Mouse (Mus musculus): ENCODE measurements at regions not wholly inside any gene's neighbourhood (a gene's known extent, or its start where the extent isn't known, plus 50 kb on each side); places are given as distances from the start of the nearest gene placed in this dataset.

DNA sequence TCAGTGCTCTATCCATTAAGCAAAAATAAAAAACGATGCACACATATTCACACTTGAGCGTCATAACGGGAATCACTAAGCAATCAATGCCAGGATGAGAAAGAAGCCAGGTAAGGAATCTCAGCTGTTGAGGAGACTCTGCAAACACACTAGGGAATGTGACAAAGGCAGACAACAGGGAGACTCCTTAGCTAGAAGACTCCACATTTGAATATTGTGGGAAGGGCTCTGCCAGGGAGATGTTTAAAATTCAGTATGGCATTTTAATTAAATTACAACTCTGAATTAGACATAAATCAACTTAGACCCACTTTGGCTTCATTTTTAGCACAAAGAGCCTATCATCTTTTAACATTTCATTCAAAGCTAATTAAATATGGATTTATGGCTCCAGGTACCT, 327.9 kb downstream of the Klf6 start:
- Histone ChIP-seq H3K9ac (no peak overlapping the region), H3K4me2 (no peak overlapping the region), H3K27ac (replicated peaks) (no peak overlapping the region), H3K27me3 (no peaks in the 10 kb centered on the region), H3K4me3 (replicated peaks) (no peak overlapping the region), H3K4me1 (replicated peaks) (no peaks in the 10 kb centered on the region), H3K9me3 (replicated peaks) (no peaks in the 10 kb centered on the region), H3K36me3 (replicated peaks) (no peaks in the 10 kb centered on the region)
- no peak for ATAC-seq (ENCODE audit: insufficient read depth)
- WGBS (ENCODE audit: insufficient replicate concordance) = 72% methylated on average over 3 of the region's 3 CpGs

DNA sequence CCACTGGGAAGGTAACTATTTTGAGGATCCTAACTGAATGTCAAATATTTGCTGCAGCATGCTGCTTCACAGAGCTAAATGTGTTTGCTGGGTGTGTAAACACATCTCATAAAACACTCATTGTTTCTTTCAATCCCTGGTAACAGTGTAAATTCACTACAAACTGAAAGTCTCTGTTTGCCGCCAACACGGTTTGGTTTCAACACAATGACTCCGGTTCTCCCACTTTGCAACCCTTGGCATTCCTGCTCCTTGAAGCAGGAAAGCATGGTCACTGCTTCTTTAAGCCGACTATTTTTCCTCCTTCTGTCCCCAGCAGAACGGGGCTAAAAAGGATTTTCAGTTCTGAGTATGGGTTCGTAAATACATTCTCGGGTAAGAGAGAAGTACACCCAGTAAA, 328.3 kb downstream of the Klf6 start:
- no peak overlapping the region for H3K4me2 ChIP-seq
- WGBS (ENCODE audit: insufficient replicate concordance) = 36% methylated on average over 7 of the region's 7 CpGs
- H3K36me3 ChIP-seq (replicated peaks) = no peaks in the 10 kb centered on the region

DNA sequence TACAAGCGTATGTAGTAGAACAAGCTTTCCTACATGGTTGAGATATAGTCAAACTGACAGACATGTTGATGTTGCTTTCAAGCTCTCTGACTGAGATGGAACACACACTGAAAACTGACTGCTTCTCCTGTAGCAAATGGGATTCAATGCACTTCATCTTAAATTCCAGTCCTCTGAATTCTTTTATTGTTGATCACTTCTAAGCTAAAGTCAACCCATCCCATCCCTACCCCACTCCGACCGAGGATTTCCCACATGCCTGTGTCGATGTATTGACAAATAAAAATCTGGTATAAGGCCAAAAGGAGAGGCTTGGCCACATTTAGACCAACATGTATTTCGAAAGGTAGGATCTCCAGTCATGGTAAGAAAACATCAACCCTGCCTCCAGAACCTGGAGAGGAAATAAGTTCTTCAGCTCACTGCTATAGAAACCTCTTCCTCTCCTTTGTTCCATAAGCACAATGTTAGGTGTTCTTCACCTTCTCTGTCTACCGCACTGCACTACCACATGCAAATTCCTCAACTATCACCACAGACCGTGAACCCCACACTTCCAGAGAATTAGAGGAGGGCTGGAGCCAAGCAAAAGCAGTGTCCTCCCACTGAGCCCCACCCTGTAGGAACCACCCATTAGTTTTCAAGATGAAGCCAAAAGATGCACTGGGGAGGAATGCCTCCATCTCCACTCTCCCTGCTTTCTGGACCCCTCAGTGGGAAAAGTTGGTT, 330.1 kb downstream of the Klf6 start:
- no peaks in the 10 kb centered on the region for H3K36me3 ChIP-seq (replicated peaks)
- ATAC-seq (ENCODE audit: insufficient read depth) = no peak
- no peak overlapping the region for H3K9ac ChIP-seq
- no peaks in the 10 kb centered on the region for H3K9me3 ChIP-seq (replicated peaks)
- H3K27me3 ChIP-seq = no peaks in the 10 kb centered on the region
- WGBS (ENCODE audit: insufficient replicate concordance) = 64% methylated on average over 7 of the region's 7 CpGs
- H3K4me2 ChIP-seq = no peak overlapping the region
- H3K4me3 ChIP-seq (replicated peaks) = no peak overlapping the region
- H3K27ac ChIP-seq (replicated peaks) = no peak overlapping the region
- no peaks in the 10 kb centered on the region for H3K4me1 ChIP-seq (replicated peaks)

More for the DNA sequence above, 328.3 kb downstream of the Klf6 start:
- H3K27me3 ChIP-seq = no peaks in the 10 kb centered on the region
- no peaks in the 10 kb centered on the region for H3K4me1 ChIP-seq (replicated peaks)
- no peaks in the 10 kb centered on the region for H3K9me3 ChIP-seq (replicated peaks)
- no peak for ATAC-seq (ENCODE audit: insufficient read depth)
- H3K27ac ChIP-seq (replicated peaks) = no peak overlapping the region
- no peak overlapping the region for H3K4me3 ChIP-seq (replicated peaks)
- H3K9ac ChIP-seq = no peak overlapping the region

DNA sequence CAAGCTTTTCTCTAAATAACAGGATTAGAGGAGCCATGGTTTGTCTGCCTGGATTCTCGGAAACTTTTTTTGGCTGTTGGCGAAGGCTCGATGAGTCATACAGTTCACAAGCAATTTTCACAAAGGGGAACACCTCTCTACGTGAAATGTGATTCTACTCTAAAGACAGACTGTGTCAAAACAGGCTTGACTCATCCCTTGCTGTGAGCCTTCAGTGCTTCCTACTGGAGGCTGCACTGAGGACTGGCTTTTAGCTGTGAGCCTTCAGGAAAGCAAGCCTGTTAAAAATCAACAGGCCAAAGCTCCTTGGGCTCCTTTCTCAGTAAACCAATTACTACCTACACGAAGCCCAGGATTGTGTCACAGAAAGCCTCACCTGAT, 330.6 kb downstream of the Klf6 start:
- no peak for ATAC-seq (ENCODE audit: insufficient read depth)
- WGBS (ENCODE audit: insufficient replicate concordance) = 46% methylated on average over 5 of the region's 5 CpGs
- no peak overlapping the region for H3K27ac ChIP-seq (replicated peaks)
- no peaks in the 10 kb centered on the region for H3K4me1 ChIP-seq (replicated peaks)
- no peak overlapping the region for H3K9ac ChIP-seq
- no peak overlapping the region for H3K4me2 ChIP-seq
- no peaks in the 10 kb centered on the region for H3K9me3 ChIP-seq (replicated peaks)
- no peaks in the 10 kb centered on the region for H3K36me3 ChIP-seq (replicated peaks)
- no peaks in the 10 kb centered on the region for H3K27me3 ChIP-seq
- H3K4me3 ChIP-seq (replicated peaks) = no peak overlapping the region

DNA sequence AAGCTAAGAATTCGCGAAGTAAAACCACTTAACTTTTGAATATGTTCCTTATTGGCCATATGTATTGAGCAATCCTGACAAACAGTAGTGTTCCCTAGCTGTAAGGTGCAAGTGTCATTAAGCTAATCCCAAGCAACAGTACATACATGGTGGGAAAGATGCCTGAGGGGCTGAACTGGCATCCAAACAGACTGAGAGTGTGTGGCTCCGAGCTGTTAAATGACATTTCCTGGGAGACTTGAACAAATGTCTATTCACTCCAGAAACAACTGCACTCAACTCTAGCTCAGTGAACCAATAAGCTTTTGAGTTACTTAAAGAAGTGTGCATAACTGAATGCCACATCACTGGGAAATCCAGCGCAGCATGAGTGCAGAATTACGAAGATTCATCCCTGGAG, 335.4 kb downstream of the Klf6 start:
- no peak overlapping the region for H3K9ac ChIP-seq
- no peak overlapping the region for H3K27ac ChIP-seq (replicated peaks)
- no peak for ATAC-seq (ENCODE audit: insufficient read depth)
- H3K4me3 ChIP-seq (replicated peaks) = no peak overlapping the region
- no peaks in the 10 kb centered on the region for H3K27me3 ChIP-seq
- 59% methylated on average over 5 of the region's 5 CpGs for WGBS (ENCODE audit: insufficient replicate concordance)
- H3K4me2 ChIP-seq = no peak overlapping the region
- no peaks in the 10 kb centered on the region for H3K36me3 ChIP-seq (replicated peaks)
- no peaks in the 10 kb centered on the region for H3K9me3 ChIP-seq (replicated peaks)
- no peaks in the 10 kb centered on the region for H3K4me1 ChIP-seq (replicated peaks)

DNA sequence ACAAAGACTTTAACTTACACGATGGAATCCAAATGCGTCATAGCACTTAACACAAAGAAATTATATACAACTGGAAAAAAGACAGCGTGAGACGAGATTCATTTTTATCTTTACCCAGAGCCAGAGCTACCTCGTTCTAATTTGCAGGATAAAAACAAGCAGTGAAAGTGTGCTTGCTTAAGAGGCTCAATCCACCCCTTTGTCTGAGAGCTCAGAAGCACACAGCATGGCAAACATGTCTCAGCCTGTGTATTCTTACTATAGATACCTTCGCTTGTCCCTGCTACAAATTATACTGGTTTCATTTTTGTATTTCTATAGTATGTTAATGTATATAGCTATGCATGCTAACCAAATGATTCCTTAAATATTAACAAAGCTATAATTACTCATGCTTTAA, 337.8 kb downstream of the Klf6 start:
- Histone ChIP-seq H3K9me3 (replicated peaks) (no peaks in the 10 kb centered on the region), H3K4me2 (no peak overlapping the region), H3K27me3 (no peaks in the 10 kb centered on the region), H3K36me3 (replicated peaks) (no peaks in the 10 kb centered on the region), H3K4me3 (replicated peaks) (no peak overlapping the region), H3K9ac (no peak overlapping the region), H3K27ac (replicated peaks) (no peak overlapping the region), H3K4me1 (replicated peaks) (no peaks in the 10 kb centered on the region)
- ATAC-seq (ENCODE audit: insufficient read depth) = no peak
- 67% methylated on average over 6 of the region's 6 CpGs for WGBS (ENCODE audit: insufficient replicate concordance)

DNA sequence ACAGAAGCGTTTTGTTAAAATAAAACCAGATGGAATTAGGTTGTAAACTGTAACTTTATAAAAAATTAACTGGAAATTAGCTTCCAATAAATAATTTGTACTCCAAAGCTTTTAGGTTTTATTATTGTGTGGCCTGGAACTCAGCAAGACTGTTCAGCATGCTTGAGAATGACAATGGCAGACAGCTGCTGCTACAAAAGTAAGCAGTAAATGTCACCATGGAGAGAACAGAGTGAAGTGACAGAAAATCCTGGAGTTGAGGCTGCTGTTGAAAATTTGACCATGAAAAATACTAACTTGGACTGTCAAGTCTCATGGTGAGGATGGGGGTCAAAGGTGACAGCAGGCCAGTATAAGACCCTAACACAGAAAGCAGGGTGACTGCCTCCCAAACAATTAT, 340.2 kb downstream of the Klf6 start:
- no peak for ATAC-seq (ENCODE audit: insufficient read depth)
- no peak overlapping the region for H3K9ac ChIP-seq
- H3K27me3 ChIP-seq = no peaks in the 10 kb centered on the region
- no peak overlapping the region for H3K4me3 ChIP-seq (replicated peaks)
- no peaks in the 10 kb centered on the region for H3K9me3 ChIP-seq (replicated peaks)
- no peaks in the 10 kb centered on the region for H3K4me1 ChIP-seq (replicated peaks)
- H3K4me2 ChIP-seq = no peak overlapping the region
- H3K36me3 ChIP-seq (replicated peaks) = no peaks in the 10 kb centered on the region
- H3K27ac ChIP-seq (replicated peaks) = no peak overlapping the region
- 39% methylated on average over 1 of the region's 1 CpGs for WGBS (ENCODE audit: insufficient replicate concordance)

DNA sequence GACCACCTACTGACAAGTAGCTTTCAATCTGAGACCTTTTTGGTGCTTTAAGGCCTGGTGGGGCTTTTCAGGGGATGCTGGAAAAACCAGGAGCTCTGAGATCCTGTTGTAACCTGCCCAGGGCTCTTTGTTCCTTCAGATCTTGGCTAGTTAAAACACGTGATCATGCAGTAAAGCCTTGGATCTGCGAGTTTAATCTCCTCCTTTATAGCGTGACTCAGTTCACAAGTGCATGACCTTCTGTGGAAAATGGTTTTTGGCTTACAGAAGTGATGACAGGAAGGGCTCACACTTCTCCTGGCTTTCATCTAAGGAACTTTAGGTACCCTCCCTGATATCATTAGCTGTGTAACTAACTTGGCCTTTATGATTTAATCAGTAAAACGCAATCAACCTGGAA, 343.1 kb upstream of the Pitrm1 start:
- Histone ChIP-seq H3K36me3 (replicated peaks) (no peaks in the 10 kb centered on the region), H3K9ac (no peak overlapping the region), H3K4me1 (replicated peaks) (no peaks in the 10 kb centered on the region), H3K4me3 (replicated peaks) (no peak overlapping the region), H3K27me3 (no peaks in the 10 kb centered on the region), H3K4me2 (no peak overlapping the region), H3K27ac (replicated peaks) (no peak overlapping the region), H3K9me3 (replicated peaks) (no peaks in the 10 kb centered on the region)
- 62% methylated on average over 4 of the region's 4 CpGs for WGBS (ENCODE audit: insufficient replicate concordance)
- no peak for ATAC-seq (ENCODE audit: insufficient read depth)

DNA sequence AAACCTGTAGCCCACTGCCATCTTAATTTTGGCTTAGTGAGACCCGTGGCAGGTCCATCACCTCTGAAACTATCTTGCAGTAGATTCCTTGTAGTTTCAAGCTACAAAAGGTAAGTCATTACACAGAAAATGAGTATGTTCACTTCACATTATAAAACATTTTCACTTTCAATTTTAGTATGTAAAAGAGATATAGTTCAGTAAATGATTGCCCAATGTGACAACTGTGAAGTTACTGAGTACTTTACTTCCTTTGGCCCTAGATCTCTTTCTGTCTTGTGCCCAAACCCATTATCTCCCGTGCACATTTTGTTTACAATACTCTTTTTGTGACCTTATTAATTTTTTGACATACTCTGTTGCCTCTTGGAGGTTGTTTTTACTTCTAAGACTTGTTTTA, 335.4 kb upstream of the Pitrm1 start:
- WGBS (ENCODE audit: insufficient replicate concordance) = 47% methylated on average over 2 of the region's 2 CpGs
- ATAC-seq (ENCODE audit: insufficient read depth) = no peak
- Histone ChIP-seq H3K36me3 (replicated peaks) (no peaks in the 10 kb centered on the region), H3K27me3 (no peaks in the 10 kb centered on the region), H3K27ac (replicated peaks) (no peak overlapping the region), H3K9ac (no peak overlapping the region), H3K4me1 (replicated peaks) (no peaks in the 10 kb centered on the region), H3K9me3 (replicated peaks) (no peaks in the 10 kb centered on the region), H3K4me3 (replicated peaks) (no peak overlapping the region), H3K4me2 (no peak overlapping the region)

DNA sequence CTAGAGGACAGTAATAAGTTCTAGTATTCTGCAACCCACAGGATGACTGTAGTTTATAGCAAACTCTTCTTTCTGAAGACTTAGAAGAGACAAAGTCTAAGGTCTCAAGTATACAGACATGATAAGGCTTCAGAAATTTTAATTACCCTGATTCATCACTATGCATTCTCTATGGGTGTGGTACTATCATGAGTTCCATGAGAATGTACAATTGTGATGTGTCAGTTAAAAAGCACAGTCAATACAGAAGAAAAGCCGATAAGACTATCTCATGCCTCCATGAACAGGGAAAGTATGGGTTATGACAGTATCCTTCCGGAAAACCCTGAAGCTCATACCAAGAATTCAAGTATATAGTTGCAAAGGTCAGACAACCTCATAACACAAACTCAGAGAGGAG, 333.8 kb upstream of the Pitrm1 start:
- Histone ChIP-seq H3K27me3 (no peaks in the 10 kb centered on the region), H3K4me1 (replicated peaks) (no peaks in the 10 kb centered on the region), H3K4me2 (no peak overlapping the region), H3K36me3 (replicated peaks) (no peaks in the 10 kb centered on the region), H3K9me3 (replicated peaks) (no peaks in the 10 kb centered on the region), H3K4me3 (replicated peaks) (no peak overlapping the region), H3K9ac (no peak overlapping the region), H3K27ac (replicated peaks) (no peak overlapping the region)
- 65% methylated on average over 2 of the region's 2 CpGs for WGBS (ENCODE audit: insufficient replicate concordance)
- no peak for ATAC-seq (ENCODE audit: insufficient read depth)

DNA sequence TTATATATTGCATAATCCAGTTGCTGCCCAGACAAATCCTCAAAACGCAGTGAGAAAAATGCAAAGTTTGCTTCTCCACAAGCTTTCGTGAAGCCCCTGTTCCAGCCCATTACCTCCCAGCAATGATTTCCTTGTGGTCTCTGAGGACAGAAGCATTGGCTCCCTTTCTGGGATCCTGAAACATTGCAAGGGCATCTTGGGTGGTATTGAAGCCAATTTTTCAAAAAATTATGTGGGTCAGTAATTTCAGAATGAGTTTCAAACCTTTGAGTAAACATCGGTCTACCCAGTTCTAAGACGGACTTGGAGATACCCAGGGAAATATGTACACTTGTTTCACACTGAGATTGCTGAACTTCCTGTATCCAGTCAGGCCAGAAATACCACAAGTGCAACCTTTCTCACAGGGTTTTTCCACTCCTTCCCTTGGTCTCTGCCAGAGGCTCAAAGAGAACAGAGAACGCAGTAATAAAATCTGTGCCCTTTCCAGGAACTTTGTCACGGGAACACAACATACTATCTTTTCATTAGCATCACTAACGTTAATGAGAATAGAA, 321.8 kb upstream of the Pitrm1 start:
- H3K4me3 ChIP-seq (replicated peaks) = no peak overlapping the region
- no peak overlapping the region for H3K4me2 ChIP-seq
- WGBS (ENCODE audit: insufficient replicate concordance) = 71% methylated on average over 7 of the region's 7 CpGs
- H3K27ac ChIP-seq (replicated peaks) = no peak overlapping the region
- ATAC-seq (ENCODE audit: insufficient read depth) = no peak
- no peaks in the 10 kb centered on the region for H3K4me1 ChIP-seq (replicated peaks)
- no peaks in the 10 kb centered on the region for H3K9me3 ChIP-seq (replicated peaks)
- H3K27me3 ChIP-seq = no peaks in the 10 kb centered on the region
- no peak overlapping the region for H3K9ac ChIP-seq
- H3K36me3 ChIP-seq (replicated peaks) = no peaks in the 10 kb centered on the region

DNA sequence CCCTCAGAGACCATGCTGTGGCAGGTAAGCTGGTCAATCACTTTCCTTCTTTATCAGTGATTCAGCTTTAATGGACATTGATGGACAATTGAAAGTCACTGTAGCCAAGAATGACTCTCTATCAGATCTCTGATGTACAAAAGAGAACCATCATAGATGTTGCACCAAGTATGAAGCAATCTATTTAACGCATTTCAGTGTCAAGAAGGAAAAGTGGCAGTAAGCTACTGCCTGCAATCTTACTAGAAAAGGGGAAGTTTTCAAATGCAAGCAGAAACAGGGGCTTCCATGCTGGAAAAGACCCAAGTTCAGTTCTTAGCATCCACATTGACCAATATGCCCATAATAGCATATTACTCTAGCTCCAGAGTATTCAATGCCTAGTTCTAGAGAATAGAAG, 319.7 kb upstream of the Pitrm1 start:
- ATAC-seq (ENCODE audit: insufficient read depth) = no peak
- H3K9ac ChIP-seq = no peak overlapping the region
- H3K4me3 ChIP-seq (replicated peaks) = no peak overlapping the region
- no peak overlapping the region for H3K4me2 ChIP-seq
- H3K36me3 ChIP-seq (replicated peaks) = no peaks in the 10 kb centered on the region
- no peaks in the 10 kb centered on the region for H3K4me1 ChIP-seq (replicated peaks)
- no peaks in the 10 kb centered on the region for H3K27me3 ChIP-seq
- no peaks in the 10 kb centered on the region for H3K9me3 ChIP-seq (replicated peaks)
- no peak overlapping the region for H3K27ac ChIP-seq (replicated peaks)
- 26% methylated on average over 1 of the region's 1 CpGs for WGBS (ENCODE audit: insufficient replicate concordance)

All from liver, embryonic 15.5 days (tissue).